Mouse (Mus musculus): ENCODE data around the gene Usp5.
"Not testable (repeated sequence)": the region's sequence is repeated elsewhere in the genome, so short reads cannot be mapped to it uniquely, and the experiment has no call there.

Usp5 gene

GRCm38 (mm10) chr6:124840241-124841167 lies 11.2 kb upstream of the Usp5 start, which contains the start of gene Gnb3:
Gene Gnb3 (minus strand): TSS chr6:124840275.
- DNase-seq (ENCODE audit: low spot score), result no peak

GRCm38 (mm10) chr6:124839805-124840204 lies 10.5 kb upstream of the Usp5 start:
- no peak for DNase-seq (ENCODE audit: low spot score)

GRCm38 (mm10) chr6:124836411-124836810 lies 7.1 kb upstream of the Usp5 start:
- DNase-seq (ENCODE audit: low spot score), result no peak

GRCm38 (mm10) chr6:124835531-124835930 lies 6.2 kb upstream of the Usp5 start:
- DNase-seq (ENCODE audit: low spot score), result no peak

GRCm38 (mm10) chr6:124834512-124835081 lies 5.3 kb upstream of the Usp5 start:
- DNase-seq (ENCODE audit: low spot score), result no peak

GRCm38 (mm10) chr6:124831649-124832048 lies 2.4 kb upstream of the Usp5 start:
- no peak for DNase-seq (ENCODE audit: low spot score)

- DNase-seq (ENCODE audit: low spot score), result not testable (repeated sequence)
Measured at GRCm38 (mm10) chr6:124831199-124831598, 1.9 kb upstream of the Usp5 start.

- DNase-seq (ENCODE audit: low spot score), result peak; percentile 85
Measured at GRCm38 (mm10) chr6:124829799-124830700, 766 bp upstream of the Usp5 start.

GRCm38 (mm10) chr6:124828101-124828592 lies 1.1 kb downstream of the Usp5 start:
- DNase-seq (ENCODE audit: low spot score), result no peak

- DNase-seq (ENCODE audit: low spot score), result no peak
Measured at GRCm38 (mm10) chr6:124822049-124822448, 7.2 kb downstream of the Usp5 start.

GRCm38 (mm10) chr6:124820891-124821290 lies 8.4 kb downstream of the Usp5 start:
- no peak for DNase-seq (ENCODE audit: low spot score)

GRCm38 (mm10) chr6:124817971-124818370 lies 11.3 kb downstream of the Usp5 start:
- DNase-seq (ENCODE audit: low spot score), result no peak

- no peak for DNase-seq (ENCODE audit: low spot score)
Measured at GRCm38 (mm10) chr6:124817563-124817962, 11.7 kb downstream of the Usp5 start.

GRCm38 (mm10) chr6:124817125-124817524 lies 12.2 kb downstream of the Usp5 start:
- DNase-seq (ENCODE audit: low spot score), result no peak

- no peak for DNase-seq (ENCODE audit: low spot score)
Measured at GRCm38 (mm10) chr6:124816611-124817010, 12.7 kb downstream of the Usp5 start.

- DNase-seq (ENCODE audit: low spot score), result no peak
Measured at GRCm38 (mm10) chr6:124814858-124815774, 14.2 kb downstream of the Usp5 start.

GRCm38 (mm10) chr6:124814448-124814847 lies 14.8 kb downstream of the Usp5 start:
- DNase-seq (ENCODE audit: low spot score), result no peak

GRCm38 (mm10) chr6:124813933-124814332 lies 15.4 kb downstream of the Usp5 start, which contains the start of gene Tpi1:
Gene Tpi1 (minus strand): TSS chr6:124814296.
- DNase-seq (ENCODE audit: low spot score), result peak; percentile 80

GRCm38 (mm10) chr6:124813496-124813895 lies 15.8 kb downstream of the Usp5 start:
- DNase-seq (ENCODE audit: low spot score), result no peak

GRCm38 (mm10) chr6:124812848-124813247 lies 16.4 kb downstream of the Usp5 start:
- no peak for DNase-seq (ENCODE audit: low spot score)
